Mouse (Mus musculus) kidney, embryonic 15.5 days (tissue): ENCODE data around the gene Pwp2. TPM values are rescaled to one million over a fixed set of nuclear protein-coding genes. Genes with fewer than 3 reads are reported as not detected.

Experiments
- ATAC-seq: fragments of 200-750 bp; cut with Nextera tagmentation; replicated peaks from 2 replicates; pipeline ENCODE4 v1.8.0; 2017; ENCODE audit warnings: moderate TSS enrichment; ENCODE audit not compliant: low FRiP score
- H3K27ac ChIP-seq: fragments of 300-500 bp; sonication (generic); 2 replicates; pipeline ENCODE4 v1.5.1; 2015; ENCODE audit warnings: mild to moderate bottlenecking, inconsistent platforms
- H3K27me3 ChIP-seq: fragments of 300-500 bp; sonication (generic); 2 replicates; pipeline ENCODE4 v1.6.1; 2015; ENCODE audit warnings: inconsistent platforms
- H3K36me3 ChIP-seq: fragments of 300-500 bp; sonication (generic); 2 replicates; pipeline ENCODE4 v1.6.1; 2015; ENCODE audit warnings: inconsistent platforms
- H3K4me1 ChIP-seq: fragments of 300-500 bp; sonication (generic); 2 replicates; pipeline ENCODE4 v1.6.1; 2015; ENCODE audit warnings: inconsistent platforms
- H3K4me2 ChIP-seq: fragments of 300-500 bp; sonication (generic); 2 replicates; pipeline ENCODE4 v1.6.1; 2015; ENCODE audit warnings: moderate library complexity, mild to moderate bottlenecking, inconsistent platforms
- H3K4me3 ChIP-seq: fragments of 300-500 bp; sonication (generic); replicated peaks from 2 replicates; pipeline ENCODE4 v1.5.1; 2015; ENCODE audit warnings: mild to moderate bottlenecking, inconsistent platforms
- H3K9ac ChIP-seq: fragments of 300-500 bp; sonication (generic); 2 replicates; pipeline ENCODE4 v1.6.1; 2015; ENCODE audit warnings: mild to moderate bottlenecking, inconsistent platforms
- H3K9me3 ChIP-seq: fragments of 300-500 bp; sonication (generic); replicated peaks from 2 replicates; pipeline ENCODE4 v1.6.1; 2016; ENCODE audit warnings: inconsistent platforms
- WGBS: fragments of 180-500 bp; shearing (Covaris S2); methylation state at CpG from one replicate; pipeline ENCODE4 v1.1.7; 2015; ENCODE audit warnings: mixed read lengths; 5-methylcytosine and 5-hydroxymethylcytosine counted together
- polyA plus RNA-seq: library from polyadenylated mRNA; unstranded; fragments of >200 nt; fragmentation: Nextera tagmentation; extraction: Ambion mirVana; gene quantifications from 2 replicates; pipeline ENCODE4 v1.2.1, GENCODE M21; 2015

Gene Pwp2
- polyA plus RNA-seq, 1 experiment from 2014 or later, result 22.6 TPM

DNA sequence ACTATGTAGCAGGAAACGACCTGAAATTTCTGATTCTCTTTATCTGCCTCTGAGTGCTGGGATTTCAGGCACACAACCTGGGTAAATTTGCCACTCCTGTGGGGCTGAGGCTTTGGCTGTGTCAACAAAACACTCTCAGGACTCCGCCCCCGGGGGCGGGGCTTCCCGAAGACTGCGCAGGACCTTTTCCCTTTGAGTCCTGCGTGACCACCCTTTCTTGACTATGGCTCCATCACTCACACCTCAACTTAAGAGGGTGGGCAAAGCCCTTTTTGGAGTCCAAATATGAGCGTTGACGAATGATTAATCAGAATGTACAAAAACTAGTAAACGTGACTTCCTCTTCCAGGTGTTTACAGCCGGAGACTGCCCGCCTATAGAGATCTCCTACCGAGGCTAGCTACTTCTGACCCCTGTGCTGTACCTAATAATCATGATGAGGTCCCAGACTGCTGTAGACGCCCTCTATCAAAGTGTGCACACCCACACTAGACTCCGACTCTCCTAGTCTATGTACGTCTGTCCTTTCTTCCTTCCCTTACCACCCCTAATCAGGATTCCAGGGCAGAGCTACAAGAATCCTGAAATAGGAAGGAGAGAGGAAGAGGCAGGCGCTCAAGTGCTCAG is 25.6 kb downstream of the Pwp2 start:
- peak overlapping the region; percentile 57 for H3K4me2 ChIP-seq
- peaks cover 10% of the 10 kb centered on the region for H3K4me1 ChIP-seq
- H3K4me3 ChIP-seq, result peak overlapping the region; percentile 26
- H3K27ac ChIP-seq, result peak overlapping the region; percentile 58
- H3K9me3 ChIP-seq, result no peaks in the 10 kb centered on the region
- peaks cover 35% of the 10 kb centered on the region for H3K36me3 ChIP-seq
- 12% methylated on average over 17 of the region's 17 CpGs for WGBS
- ATAC-seq, result peak; percentile 43
- H3K9ac ChIP-seq, result 0 out of 2 replicates have a peak overlapping the region, but pooled peaks have one; percentile 14
- no peaks in the 10 kb centered on the region for H3K27me3 ChIP-seq

DNA sequence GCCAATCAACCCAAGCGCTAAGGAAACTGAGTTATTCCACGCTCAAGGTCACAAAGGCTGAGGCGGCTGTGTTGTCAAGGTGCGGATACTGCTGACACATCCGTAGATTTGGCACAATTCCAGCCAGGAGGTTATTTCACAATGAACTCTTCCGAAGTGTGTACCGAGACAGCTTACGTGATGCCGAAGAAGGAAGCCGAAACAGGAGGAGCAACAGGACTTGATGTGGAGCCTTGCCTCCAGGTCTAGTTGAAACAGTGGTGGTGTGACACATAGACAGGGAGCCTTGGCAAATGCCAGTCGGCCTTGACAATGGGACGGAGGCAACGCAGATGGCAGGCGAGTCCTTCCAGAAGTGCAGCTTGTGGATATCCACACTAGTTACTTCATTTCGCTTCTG is 26.9 kb downstream of the Pwp2 start:
- Histone ChIP-seq H3K9me3 (no peaks in the 10 kb centered on the region), H3K4me2 (no peak overlapping the region), H3K4me1 (peaks cover 10% of the 10 kb centered on the region), H3K27me3 (no peaks in the 10 kb centered on the region), H3K36me3 (peaks cover 25% of the 10 kb centered on the region), H3K27ac (no peak overlapping the region), H3K4me3 (no peak overlapping the region), H3K9ac (no peak overlapping the region)
- WGBS, result 80% methylated on average over 15 of the region's 15 CpGs
- ATAC-seq, result no peak

DNA sequence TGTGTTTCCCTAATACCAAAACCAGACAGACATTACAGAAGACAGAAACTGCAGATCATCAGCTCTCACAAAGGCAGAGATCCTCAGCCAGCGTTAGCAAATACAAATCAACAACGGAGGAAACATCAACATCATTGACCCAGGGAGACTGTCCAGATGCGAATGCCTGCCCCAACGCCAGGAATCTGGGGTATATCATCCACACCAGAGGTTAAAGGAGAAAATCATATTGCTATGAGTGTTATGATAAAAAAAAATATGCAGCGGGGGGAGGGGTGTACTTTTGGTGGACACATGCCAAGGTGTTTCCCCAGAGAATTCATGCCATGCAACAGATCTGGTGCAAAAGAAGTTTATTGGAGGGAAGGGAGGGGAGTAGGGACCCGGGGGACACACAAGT is 28.0 kb downstream of the Pwp2 start:
- Histone ChIP-seq H3K4me1 (peaks cover 10% of the 10 kb centered on the region), H3K36me3 (peaks cover 14% of the 10 kb centered on the region), H3K9me3 (no peaks in the 10 kb centered on the region), H3K4me2 (no peak overlapping the region), H3K27me3 (no peaks in the 10 kb centered on the region), H3K27ac (no peak overlapping the region), H3K9ac (no peak overlapping the region), H3K4me3 (no peak overlapping the region)
- ATAC-seq, result no peak
- WGBS, result 83% methylated on average over 6 of the region's 6 CpGs

DNA sequence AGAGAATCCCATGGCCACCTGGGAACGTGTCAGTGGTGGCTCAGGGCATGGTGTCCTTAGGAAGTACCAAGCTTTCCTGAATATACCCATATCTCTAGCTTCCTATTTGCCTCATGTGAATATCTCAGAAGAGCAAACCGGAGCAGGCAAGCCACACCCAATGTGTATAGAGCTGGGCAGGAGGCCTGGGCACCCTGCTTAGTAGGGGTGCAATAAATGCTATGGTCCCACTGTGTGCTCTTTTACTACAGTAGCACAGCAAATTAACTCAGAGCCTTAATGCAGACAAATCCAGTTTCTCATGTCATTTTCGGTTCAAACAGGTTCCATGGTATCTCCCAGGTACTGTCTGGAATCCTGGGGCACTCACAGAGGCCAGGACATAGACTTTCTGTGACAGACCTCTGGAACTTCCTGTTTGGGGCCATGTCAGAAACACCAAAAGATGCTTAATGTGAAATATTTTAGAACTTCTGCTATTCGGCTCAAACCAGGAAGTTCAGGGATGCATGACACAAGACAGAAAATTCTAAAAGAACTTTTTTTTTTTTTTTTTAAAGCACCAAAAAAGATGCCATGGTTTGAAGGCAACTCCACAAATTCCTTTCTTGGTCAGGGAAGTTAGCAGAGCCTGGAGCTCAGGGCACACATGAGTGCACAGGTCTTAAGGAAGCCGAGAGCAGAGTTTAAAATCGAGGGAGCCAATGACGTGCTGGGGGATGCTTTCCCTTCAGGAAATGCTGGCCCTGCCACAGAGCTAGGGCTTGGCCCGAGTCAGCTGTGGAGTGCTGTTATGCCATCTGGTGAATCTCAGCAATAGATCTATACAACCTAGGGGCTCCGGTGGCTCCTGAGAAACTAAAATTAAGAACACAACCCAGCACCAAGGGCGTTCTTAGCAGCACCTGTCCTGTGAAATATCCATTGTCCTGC is 35.8 kb downstream of the Pwp2 start:
- no peak overlapping the region for H3K4me2 ChIP-seq
- ATAC-seq, result peak; percentile 43; the same call in 1 of the 2 replicates
- no peak overlapping the region for H3K4me3 ChIP-seq
- H3K9me3 ChIP-seq, result no peaks in the 10 kb centered on the region
- 52% methylated on average over 10 of the region's 10 CpGs for WGBS
- H3K27me3 ChIP-seq, result no peaks in the 10 kb centered on the region
- peak overlapping the region; percentile 13; the same call in 1 of the 2 replicates for H3K27ac ChIP-seq
- no peak overlapping the region for H3K9ac ChIP-seq
- no peaks in the 10 kb centered on the region for H3K36me3 ChIP-seq
- H3K4me1 ChIP-seq, result peaks cover 11% of the 10 kb centered on the region

DNA sequence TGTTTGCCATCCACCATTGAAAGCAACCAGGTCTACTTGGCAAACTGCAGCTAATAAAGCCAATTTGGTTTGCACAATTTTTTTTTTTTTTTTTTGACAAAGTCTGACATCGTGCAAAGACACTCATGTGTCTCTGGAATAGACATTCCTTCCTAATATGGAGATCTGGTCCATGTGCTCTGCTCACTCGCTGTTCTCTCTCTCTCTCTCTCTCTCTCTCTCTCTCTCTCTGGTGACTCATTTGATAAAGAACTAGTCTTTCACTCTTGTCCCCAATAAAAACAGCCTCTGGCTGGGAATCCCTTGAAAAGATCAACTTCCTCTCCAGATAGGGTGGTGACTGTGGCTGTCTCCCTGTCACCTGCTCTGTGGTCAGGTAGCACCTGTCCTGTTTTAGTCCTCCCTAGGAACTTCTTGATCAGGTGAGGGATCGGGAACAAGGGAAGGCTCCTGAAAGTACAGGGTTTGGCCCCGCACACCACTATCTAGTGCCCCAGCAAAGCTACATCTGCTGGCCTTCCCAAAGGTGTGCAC is 37.0 kb downstream of the Pwp2 start:
- 82% methylated on average over 4 of the region's 4 CpGs for WGBS
- Histone ChIP-seq H3K9me3 (no peaks in the 10 kb centered on the region), H3K9ac (no peak overlapping the region), H3K4me3 (no peak overlapping the region), H3K4me1 (peaks cover 11% of the 10 kb centered on the region), H3K27me3 (no peaks in the 10 kb centered on the region), H3K27ac (no peak overlapping the region), H3K4me2 (no peak overlapping the region), H3K36me3 (no peaks in the 10 kb centered on the region)
- ATAC-seq, result no peak

DNA sequence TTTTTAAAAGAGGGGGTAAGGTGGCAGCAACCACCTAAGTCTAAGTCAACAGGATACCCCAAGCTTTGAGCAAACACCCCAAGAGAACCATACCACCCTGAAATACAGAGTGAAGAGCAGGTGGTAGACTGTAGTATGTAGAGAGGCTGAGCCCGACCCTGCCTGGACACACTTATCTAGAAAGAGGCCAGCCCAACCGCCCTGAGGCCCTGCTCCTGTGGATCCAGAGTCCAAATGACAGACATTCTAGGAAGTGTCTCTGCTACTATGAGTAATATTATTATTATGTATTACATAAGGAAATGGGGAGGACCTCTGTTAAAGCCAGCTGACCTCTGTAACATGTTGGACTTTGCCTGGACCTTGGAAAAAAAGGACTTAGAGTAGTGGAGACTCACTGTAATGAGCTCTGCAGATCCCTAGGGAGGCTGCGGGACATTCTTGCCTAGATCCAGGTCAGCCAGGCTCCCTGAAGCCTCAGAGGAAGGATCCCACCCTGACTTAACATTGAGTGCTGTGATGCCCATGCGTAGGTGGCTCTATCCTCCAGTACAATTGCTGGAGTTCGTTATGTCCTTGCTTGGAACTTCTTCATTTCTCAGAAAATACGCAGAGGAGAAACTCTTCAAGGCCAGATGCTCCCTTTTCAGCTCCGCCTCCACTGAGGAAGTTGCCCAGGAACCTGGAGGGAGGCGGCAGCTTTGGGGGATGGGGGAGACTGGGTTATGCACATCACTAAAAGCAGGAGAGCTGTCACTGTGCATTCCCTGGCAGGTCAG is 41.0 kb downstream of the Pwp2 start:
- H3K36me3 ChIP-seq, result no peaks in the 10 kb centered on the region
- peaks cover 21% of the 10 kb centered on the region for H3K4me1 ChIP-seq
- H3K9me3 ChIP-seq, result no peaks in the 10 kb centered on the region
- H3K27ac ChIP-seq, result no peak overlapping the region
- H3K9ac ChIP-seq, result no peak overlapping the region
- H3K27me3 ChIP-seq, result no peaks in the 10 kb centered on the region
- WGBS, result 55% methylated on average over 8 of the region's 8 CpGs
- no peak overlapping the region for H3K4me3 ChIP-seq
- ATAC-seq, result no peak
- H3K4me2 ChIP-seq, result no peak overlapping the region

DNA sequence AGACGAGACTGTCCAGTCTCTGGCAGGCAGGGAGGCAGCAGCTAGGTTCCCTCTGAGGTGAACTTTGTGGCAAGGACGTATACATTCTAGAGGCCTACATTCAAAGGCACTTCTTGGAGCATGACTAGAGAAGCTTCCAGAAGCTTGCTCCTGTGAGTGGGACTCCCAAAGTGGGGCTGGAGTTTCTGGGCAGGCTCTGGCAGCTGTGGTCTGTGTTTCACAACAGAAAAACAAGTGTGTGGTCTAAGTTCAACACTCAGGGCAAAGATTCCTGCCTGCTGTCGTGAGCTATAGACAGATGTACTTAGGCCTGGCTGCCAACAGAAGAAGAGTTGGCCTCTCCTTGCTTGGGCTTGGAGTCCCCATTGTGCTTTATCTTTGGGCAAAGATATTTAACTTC is 44.1 kb downstream of the Pwp2 start:
- 85% methylated on average over 3 of the region's 3 CpGs for WGBS
- 0 out of 2 replicates have a peak overlapping the region, but pooled peaks have one; percentile 9 for H3K27ac ChIP-seq
- H3K27me3 ChIP-seq, result no peaks in the 10 kb centered on the region
- no peak overlapping the region for H3K9ac ChIP-seq
- peaks cover 29% of the 10 kb centered on the region for H3K4me1 ChIP-seq
- no peak overlapping the region for H3K4me2 ChIP-seq
- H3K4me3 ChIP-seq, result no peak overlapping the region
- no peak for ATAC-seq
- no peaks in the 10 kb centered on the region for H3K36me3 ChIP-seq
- no peaks in the 10 kb centered on the region for H3K9me3 ChIP-seq

DNA sequence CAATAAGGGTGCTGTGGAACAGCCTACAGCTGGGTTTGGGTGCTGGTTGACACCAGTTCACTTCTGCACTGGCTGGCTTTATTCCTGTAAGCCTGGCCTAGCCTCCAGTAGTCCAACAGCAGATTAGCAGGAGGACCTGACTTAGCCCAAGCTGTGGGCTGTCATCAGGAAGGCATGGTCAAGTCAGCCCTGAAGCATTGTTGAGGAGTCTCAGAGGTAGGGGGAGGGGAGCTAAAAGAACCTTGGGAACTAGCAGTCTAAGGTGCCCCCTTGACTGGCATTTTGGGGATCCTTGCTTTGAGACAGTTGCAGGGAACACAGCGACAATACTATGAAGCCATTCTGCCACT is 44.7 kb downstream of the Pwp2 start:
- Histone ChIP-seq H3K9ac (no peak overlapping the region), H3K4me1 (peaks cover 35% of the 10 kb centered on the region), H3K9me3 (no peaks in the 10 kb centered on the region), H3K4me2 (no peak overlapping the region), H3K4me3 (no peak overlapping the region), H3K27ac (no peak overlapping the region), H3K27me3 (no peaks in the 10 kb centered on the region), H3K36me3 (no peaks in the 10 kb centered on the region)
- no peak for ATAC-seq
- 92% methylated on average over 1 of the region's 1 CpGs for WGBS

DNA sequence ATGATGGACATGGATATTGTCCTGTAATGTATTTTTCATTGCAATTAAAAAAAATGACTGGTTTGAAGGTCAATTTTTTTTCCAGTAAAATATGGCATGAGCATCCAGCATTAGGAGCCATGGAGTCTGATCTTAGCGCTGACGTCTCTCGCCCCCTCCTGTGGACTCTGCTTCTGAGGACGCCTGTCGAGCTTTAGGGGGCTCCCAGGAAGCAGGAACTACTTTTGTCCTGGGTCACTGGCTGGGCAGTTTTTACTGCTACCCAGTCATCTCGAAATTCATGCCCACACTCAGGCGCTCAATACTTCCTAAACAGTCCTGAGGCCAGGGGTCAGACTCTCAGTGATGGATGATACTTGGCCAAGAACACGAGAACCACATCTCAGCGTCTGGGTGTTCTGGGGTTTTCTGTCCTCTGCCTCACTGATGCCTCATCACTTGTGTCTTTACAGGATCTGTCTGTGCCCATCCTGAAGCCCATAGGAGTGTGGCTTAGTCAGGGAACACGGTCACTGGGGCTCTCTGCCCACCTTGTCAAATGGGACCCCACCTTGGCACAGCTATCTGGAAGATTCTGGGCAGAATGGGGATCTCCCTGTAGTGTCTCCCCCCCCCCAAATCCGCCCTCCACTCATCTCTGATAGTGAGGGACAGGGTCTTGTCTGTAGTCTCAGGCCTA is 45.2 kb downstream of the Pwp2 start:
- no peaks in the 10 kb centered on the region for H3K9me3 ChIP-seq
- H3K27ac ChIP-seq, result peak overlapping the region; percentile 89
- no peak for ATAC-seq
- WGBS, result 41% methylated on average over 11 of the region's 11 CpGs
- H3K4me2 ChIP-seq, result no peak overlapping the region
- no peak overlapping the region for H3K4me3 ChIP-seq
- peaks cover 40% of the 10 kb centered on the region for H3K4me1 ChIP-seq
- H3K27me3 ChIP-seq, result no peaks in the 10 kb centered on the region
- H3K36me3 ChIP-seq, result no peaks in the 10 kb centered on the region
- no peak overlapping the region for H3K9ac ChIP-seq

DNA sequence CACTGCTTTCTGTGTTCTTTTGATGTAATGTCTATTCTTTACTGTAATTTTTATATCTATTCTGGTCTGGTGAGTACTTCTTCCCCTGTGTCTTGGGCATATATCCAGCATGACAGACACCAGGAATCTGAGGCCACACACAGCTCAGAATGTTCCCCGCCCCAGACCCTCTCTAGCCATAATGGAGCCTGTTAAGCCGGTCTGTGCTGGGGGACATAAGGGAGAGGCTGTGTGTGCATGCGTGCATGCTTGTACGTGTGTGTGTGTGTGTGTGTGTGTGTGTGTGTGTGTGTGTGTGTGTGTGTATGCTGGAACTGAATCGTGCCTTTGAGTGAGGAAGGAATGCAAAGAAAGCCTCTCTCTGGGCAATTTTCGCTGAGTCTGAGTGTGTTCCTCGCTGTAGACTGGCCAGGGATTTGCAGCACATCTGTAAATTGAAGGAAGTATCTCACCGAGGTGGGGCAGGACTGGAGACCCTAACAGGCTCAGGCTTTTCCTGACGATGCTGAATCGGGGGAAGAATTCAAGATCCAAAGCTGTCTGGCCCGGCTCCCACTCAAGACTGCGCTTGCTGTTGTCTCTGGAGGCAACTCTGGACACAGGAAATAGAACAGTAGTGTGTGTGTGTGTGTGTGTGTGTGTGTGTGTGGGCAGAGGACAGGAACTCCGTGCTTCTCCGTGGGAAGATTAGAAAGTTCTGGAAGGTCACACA is 46.0 kb downstream of the Pwp2 start:
- H3K4me3 ChIP-seq, result 0 out of 2 replicates have a peak overlapping the region, but pooled peaks have one; percentile 3
- peak overlapping the region; percentile 16; the same call in 1 of the 2 replicates for H3K4me2 ChIP-seq
- peak overlapping the region; percentile 89 for H3K27ac ChIP-seq
- no peaks in the 10 kb centered on the region for H3K36me3 ChIP-seq
- ATAC-seq, result peak; percentile 62
- WGBS, result 29% methylated on average over 14 of the region's 14 CpGs
- H3K27me3 ChIP-seq, result no peaks in the 10 kb centered on the region
- no peaks in the 10 kb centered on the region for H3K9me3 ChIP-seq
- peaks cover 45% of the 10 kb centered on the region for H3K4me1 ChIP-seq
- H3K9ac ChIP-seq, result no peak overlapping the region

DNA sequence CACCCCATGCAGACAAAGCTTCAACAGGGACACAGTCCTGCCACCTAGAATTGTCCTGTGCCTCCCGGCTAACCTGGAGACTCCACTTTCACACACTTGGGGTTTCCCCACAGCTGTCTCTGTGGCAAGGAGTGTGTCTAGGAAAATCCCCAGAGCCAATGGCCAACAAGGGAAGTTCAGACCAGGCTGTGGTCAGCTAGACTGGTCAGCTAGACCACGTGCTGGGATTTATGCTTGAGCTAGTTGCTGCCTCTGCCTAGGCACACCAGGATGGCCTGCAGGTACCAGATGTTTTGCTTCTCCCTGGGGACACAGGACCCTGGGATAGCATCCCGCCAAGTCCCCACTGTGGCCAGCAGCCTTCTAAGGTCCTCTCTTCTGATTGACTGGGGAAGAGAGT is 47.8 kb downstream of the Pwp2 start:
- Histone ChIP-seq H3K4me1 (peaks cover 45% of the 10 kb centered on the region), H3K36me3 (no peaks in the 10 kb centered on the region), H3K9ac (no peak overlapping the region), H3K4me2 (no peak overlapping the region), H3K4me3 (no peak overlapping the region), H3K9me3 (no peaks in the 10 kb centered on the region), H3K27me3 (no peaks in the 10 kb centered on the region), H3K27ac (no peak overlapping the region)
- 90% methylated on average over 3 of the region's 3 CpGs for WGBS
- no peak for ATAC-seq
